Mouse (Mus musculus) left cerebral cortex, postnatal 10 days (tissue): ENCODE results near the gene Phldb2. TPM values are rescaled to one million over a fixed set of nuclear protein-coding genes. Genes with fewer than 3 reads are reported as not detected.

Source experiments
- DNase-seq, 2 experiments: peaks; one replicate each; pipeline ENCODE4 v3.0.0; 2021 to 2022; ENCODE audit warnings: low spot score in 2 of 2, mixed read lengths in 1 of 2; ENCODE audit errors: extremely low spot score in 1 of 2
- intact Hi-C: fragments of 180-260 bp; cut with DNase I; formaldehyde crosslinking; loops from one replicate; pipeline ENCODE4 v1.15.1; 2025
- total RNA-seq, 2 experiments: library from RNA; stranded (reverse); gene quantifications; 2 replicates each; pipeline ENCODE4 v1.2.3; 2021

The Phldb2 gene
- total RNA-seq, 2 experiments from 2014 or later, result 6.6 to 9.9 TPM

DNA sequence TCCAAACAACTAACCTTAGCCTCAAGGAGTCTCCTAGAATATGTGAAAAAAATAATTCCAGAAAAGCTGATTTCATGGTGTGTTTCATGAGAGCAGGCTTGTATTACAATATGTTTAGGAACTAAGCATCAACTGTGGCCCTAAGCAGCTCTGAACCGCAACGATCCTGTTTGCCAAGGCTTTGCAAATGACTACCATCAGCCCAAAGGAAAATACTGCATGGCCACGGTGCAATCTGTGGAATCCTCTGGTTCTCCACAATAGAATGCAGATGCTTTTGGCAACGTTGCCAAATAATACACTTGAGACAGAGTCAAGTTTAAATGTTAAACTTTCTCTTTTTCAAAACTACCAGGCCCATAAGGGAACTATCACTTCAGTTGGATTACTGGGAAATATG lies 133.5 kb downstream of the Phldb2 start:
- intact Hi-C loops, result no loop called here

DNA sequence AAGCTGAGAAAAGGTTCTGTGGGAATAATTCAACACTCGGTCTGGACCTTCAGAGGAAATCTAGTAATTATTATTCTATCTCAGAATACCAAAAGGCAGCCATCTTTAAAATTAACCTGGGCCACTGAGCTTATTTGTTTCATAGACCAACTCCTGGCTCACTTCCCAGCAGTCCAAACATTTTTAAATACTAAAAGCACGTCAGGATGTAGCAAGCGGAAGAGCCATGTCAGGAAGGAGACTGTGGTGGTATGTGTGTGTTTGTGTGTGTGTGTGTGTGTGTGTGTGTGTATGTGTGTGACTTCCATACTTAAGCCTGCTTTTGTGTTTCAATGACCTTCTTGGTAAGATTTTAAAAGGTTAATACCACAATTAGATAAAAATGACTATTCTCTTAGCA lies 135.6 kb downstream of the Phldb2 start:
- intact Hi-C loops, result no loop called here

More for the DNA sequence above, 133.5 kb downstream of the Phldb2 start:
- no peak for DNase-seq

GRCm38 (mm10) chr16:45816670-45817069 lies 136.7 kb downstream of the Phldb2 start:
- DNase-seq, result peak in 1 of 2 experiments; percentile 37
- intact Hi-C loops, result no loop called here

More for the DNA sequence above, 135.6 kb downstream of the Phldb2 start:
- peak in 1 of 2 experiments; percentile 51 for DNase-seq

- no peak for DNase-seq
- intact Hi-C loops, result loop anchor here (5.0 kb wide), 1 partner anchor 52 kb away; no protein-coding TSS in a partner anchor
Observed at GRCm38 (mm10) chr16:45814611-45815010, 138.8 kb downstream of the Phldb2 start.

GRCm38 (mm10) chr16:45811788-45812187 lies 141.6 kb downstream of the Phldb2 start:
- no peak for DNase-seq
- intact Hi-C loops, result loop anchor here (5.0 kb wide), 1 partner anchor 49 kb away; no protein-coding TSS in a partner anchor

GRCm38 (mm10) chr16:45810829-45811326 lies 142.5 kb downstream of the Phldb2 start:
- peak in 1 of 2 experiments; percentile 36 for DNase-seq
- intact Hi-C loops, result loop anchor here (5.0 kb wide), 1 partner anchor 49 kb away; no protein-coding TSS in a partner anchor

DNA sequence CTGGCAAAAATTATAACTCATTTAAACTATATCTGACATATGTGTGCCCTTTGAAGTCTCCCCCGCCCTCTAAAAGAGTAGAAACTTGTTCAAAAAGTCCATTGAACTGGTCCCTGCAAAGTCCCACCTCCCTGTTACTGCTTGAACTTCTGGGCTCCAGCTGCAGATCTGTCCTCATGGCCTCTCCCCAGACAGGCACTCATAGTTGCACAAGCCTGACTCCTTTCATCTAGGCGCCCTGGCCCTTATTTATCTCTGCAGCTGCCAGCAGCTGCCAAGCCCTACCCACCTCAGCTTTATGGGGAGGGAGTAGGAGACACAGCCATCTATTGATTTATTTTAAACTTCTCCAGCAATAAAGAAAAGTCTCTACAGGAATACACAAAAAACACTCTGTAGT lies 143.2 kb downstream of the Phldb2 start:
- intact Hi-C loops, result loop anchor here (5.0 kb wide), 1 partner anchor 48 kb away; no protein-coding TSS in a partner anchor
- no peak for DNase-seq

- DNase-seq, result no peak
- intact Hi-C loops, result no loop called here
Observed at GRCm38 (mm10) chr16:45804708-45805107, 148.7 kb downstream of the Phldb2 start.

DNA sequence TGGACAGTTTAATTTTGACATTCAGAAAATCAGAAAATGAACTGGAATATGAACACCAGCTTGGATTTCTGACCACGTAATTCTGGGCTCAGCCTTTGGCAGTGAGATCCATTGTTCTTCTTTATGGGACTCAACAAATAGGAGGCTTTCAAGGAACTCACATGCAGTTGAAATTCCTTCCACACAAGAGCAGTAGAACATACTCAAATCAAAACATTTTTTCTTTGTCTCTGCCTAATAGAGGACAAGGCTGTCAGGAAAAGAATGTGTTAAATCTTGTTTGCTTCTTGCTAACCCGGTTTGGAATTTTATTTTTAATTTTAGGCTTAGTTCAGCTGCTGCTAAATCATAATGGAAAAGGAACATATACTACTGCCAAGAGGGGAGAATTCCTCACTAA lies 153.0 kb downstream of the Phldb2 start:
- DNase-seq, result no peak
- intact Hi-C loops, result no loop called here

GRCm38 (mm10) chr16:45799150-45799549 lies 154.2 kb downstream of the Phldb2 start:
- intact Hi-C loops, result no loop called here
- DNase-seq, result no peak

GRCm38 (mm10) chr16:45798591-45798990 lies 154.8 kb downstream of the Phldb2 start:
- DNase-seq, result peak in 1 of 2 experiments; percentile 28
- intact Hi-C loops, result no loop called here

GRCm38 (mm10) chr16:45796815-45797214 lies 156.6 kb downstream of the Phldb2 start:
- intact Hi-C loops, result no loop called here
- no peak for DNase-seq

DNA sequence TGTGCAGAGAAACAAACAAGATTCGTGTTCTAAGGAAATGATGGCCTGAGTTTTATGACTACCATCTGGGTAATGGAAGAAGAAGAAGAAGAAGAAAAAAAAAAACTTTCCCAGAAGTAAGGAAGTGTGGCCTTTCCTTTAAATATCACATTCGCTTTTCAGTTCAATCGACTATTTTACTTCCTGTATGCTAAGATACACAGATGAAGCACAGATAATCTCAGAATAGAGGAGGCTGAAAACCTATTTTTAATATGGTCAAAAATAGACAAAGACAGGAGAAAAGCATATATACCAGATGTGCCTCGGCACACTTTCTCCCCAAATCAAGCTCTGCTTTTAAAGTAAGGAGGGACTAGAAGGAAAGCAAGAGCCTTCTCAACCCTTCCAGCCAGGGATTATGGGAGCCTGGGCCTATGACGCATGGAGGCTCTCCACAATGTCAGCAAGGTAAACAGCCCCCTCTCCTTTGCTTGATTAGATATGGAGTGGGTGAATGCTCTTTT lies 158.2 kb downstream of the Phldb2 start:
- DNase-seq, result no peak
- intact Hi-C loops, result no loop called here

DNA sequence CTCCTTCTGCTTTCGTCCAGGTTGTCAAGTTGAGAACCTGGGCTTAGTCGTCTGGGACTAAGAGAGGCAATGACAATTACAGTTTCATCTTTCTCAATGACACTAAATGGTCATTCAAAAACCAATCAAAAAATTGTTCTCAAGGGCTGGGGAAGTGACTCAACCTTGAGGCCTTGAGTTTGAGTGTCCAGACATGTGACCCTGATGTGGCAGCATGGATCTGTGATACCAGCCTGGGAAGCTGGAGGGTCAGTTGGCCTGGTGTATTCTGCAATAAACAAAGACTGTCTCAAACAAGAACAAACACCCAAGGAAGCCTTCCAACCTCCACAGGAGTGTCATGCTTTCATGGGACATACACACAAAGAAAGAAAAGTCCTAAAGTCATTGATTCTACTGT lies 160.6 kb downstream of the Phldb2 start:
- intact Hi-C loops, result no loop called here
- DNase-seq, result no peak

- intact Hi-C loops, result no loop called here
- DNase-seq, result no peak
Observed at GRCm38 (mm10) chr16:45791286-45791685, 162.1 kb downstream of the Phldb2 start.

DNA sequence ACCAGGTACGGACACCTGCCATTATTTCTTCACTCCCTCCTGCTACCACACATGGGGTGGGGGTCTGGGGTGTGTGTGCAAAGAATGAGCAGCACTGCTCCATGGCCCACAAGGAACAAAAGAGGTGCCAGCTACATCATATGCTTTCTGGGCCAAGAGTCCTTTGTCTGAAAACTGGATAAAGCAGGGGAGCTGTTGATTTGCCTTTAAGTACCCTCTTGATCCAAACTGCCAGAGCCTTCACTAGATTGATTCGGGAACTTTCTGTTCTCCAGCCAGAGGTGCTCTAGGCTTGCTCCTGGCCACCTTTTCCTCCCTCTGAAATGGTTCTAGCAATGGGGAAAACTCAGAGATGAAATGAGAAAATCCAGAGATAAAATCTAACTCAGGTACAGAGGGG lies 164.1 kb downstream of the Phldb2 start:
- DNase-seq, result no peak
- intact Hi-C loops, result no loop called here

- intact Hi-C loops, result no loop called here
- DNase-seq, result no peak
Observed at GRCm38 (mm10) chr16:45787650-45788049, 165.7 kb downstream of the Phldb2 start.

- DNase-seq, result peak in 1 of 2 experiments; percentile 27
- intact Hi-C loops, result no loop called here
Observed at GRCm38 (mm10) chr16:45786639-45787038, 166.8 kb downstream of the Phldb2 start.

GRCm38 (mm10) chr16:45780001-45780400 lies 173.4 kb downstream of the Phldb2 start:
- no peak for DNase-seq
- intact Hi-C loops, result no loop called here

- no peak for DNase-seq
- intact Hi-C loops, result no loop called here
Observed at GRCm38 (mm10) chr16:45774813-45775212, 178.6 kb downstream of the Phldb2 start.

- intact Hi-C loops, result no loop called here
- DNase-seq, result no peak
Observed at GRCm38 (mm10) chr16:45770914-45771313, 182.5 kb downstream of the Phldb2 start.
